Mouse (Mus musculus) midbrain, embryonic 15.5 days (tissue): ENCODE data around the gene Map3k3. TPM values are rescaled to one million over a fixed set of nuclear protein-coding genes. Genes with fewer than 3 reads are reported as not detected.
"Not testable (repeated sequence)": the region's sequence is repeated elsewhere in the genome, so short reads cannot be mapped to it uniquely, and the experiment has no call there.

Experiments used
- ATAC-seq: fragments of 200-750 bp; cut with Nextera tagmentation; replicated peaks from 2 replicates; pipeline ENCODE4 v1.8.0; 2017; ENCODE audit warnings: moderate TSS enrichment
- H3K27ac ChIP-seq: fragments of 300-500 bp; sonication (generic); 2 replicates; pipeline ENCODE4 v1.5.1; 2015; ENCODE audit warnings: mild to moderate bottlenecking, inconsistent platforms
- H3K27me3 ChIP-seq: fragments of 300-500 bp; sonication (generic); replicated peaks from 2 replicates; pipeline ENCODE4 v1.6.1; 2015; ENCODE audit warnings: inconsistent platforms
- H3K36me3 ChIP-seq: fragments of 300-500 bp; sonication (generic); replicated peaks from 2 replicates; pipeline ENCODE4 v1.6.1; 2015; ENCODE audit warnings: inconsistent platforms
- H3K4me1 ChIP-seq: fragments of 300-500 bp; sonication (generic); 2 replicates; pipeline ENCODE4 v1.6.1; 2015; ENCODE audit warnings: inconsistent platforms
- H3K4me2 ChIP-seq: fragments of 300-500 bp; sonication (generic); 2 replicates; pipeline ENCODE4 v1.6.1; 2015; ENCODE audit warnings: inconsistent platforms, mild to moderate bottlenecking, moderate library complexity
- H3K4me3 ChIP-seq: fragments of 300-500 bp; sonication (generic); 2 replicates; pipeline ENCODE4 v1.5.1; 2015; ENCODE audit warnings: mild to moderate bottlenecking, inconsistent platforms
- H3K9ac ChIP-seq: fragments of 300-500 bp; sonication (generic); 2 replicates; pipeline ENCODE4 v1.6.1; 2015; ENCODE audit warnings: mild to moderate bottlenecking, inconsistent platforms
- H3K9me3 ChIP-seq: fragments of 300-500 bp; sonication (generic); 2 replicates; pipeline ENCODE4 v1.6.1; 2016; ENCODE audit warnings: inconsistent platforms
- WGBS: fragments of 180-500 bp; shearing (Covaris S2); methylation state at CpG from one replicate; pipeline ENCODE4 v1.1.7; 2015; ENCODE audit warnings: mixed read lengths; 5-methylcytosine and 5-hydroxymethylcytosine counted together
- polyA plus RNA-seq: library from polyadenylated mRNA; unstranded; fragments of >200 nt; fragmentation: Nextera tagmentation; extraction: Ambion mirVana; gene quantifications from 2 replicates; pipeline ENCODE4 v1.2.1, GENCODE M21; 2015

Map3k3 gene
- polyA plus RNA-seq, 1 experiment from 2014 or later = 13.7 TPM

GRCm38 (mm10) chr11:106106047-106106587 is 21.7 kb downstream of the Map3k3 start:
- Histone ChIP-seq H3K4me2 (no peak overlapping the region), H3K4me1 (no peaks in the 10 kb centered on the region), H3K9me3 (no peaks in the 10 kb centered on the region), H3K4me3 (no peak overlapping the region), H3K27ac (no peak overlapping the region), H3K27me3 (no peaks in the 10 kb centered on the region), H3K36me3 (no peaks in the 10 kb centered on the region; the same call in 1 of the 2 replicates), H3K9ac (no peak overlapping the region)
- WGBS = 90% methylated on average over 8 of the region's 8 CpGs
- no peak for ATAC-seq

- H3K9ac ChIP-seq = no peak overlapping the region
- no peaks in the 10 kb centered on the region for H3K9me3 ChIP-seq
- peaks cover 3% of the 10 kb centered on the region for H3K36me3 ChIP-seq
- ATAC-seq = no peak
- no peak overlapping the region for H3K4me2 ChIP-seq
- no peaks in the 10 kb centered on the region for H3K4me1 ChIP-seq
- H3K27me3 ChIP-seq = no peaks in the 10 kb centered on the region
- H3K27ac ChIP-seq = no peak overlapping the region
- H3K4me3 ChIP-seq = no peak overlapping the region
Measured at GRCm38 (mm10) chr11:106111688-106112087, 27.3 kb downstream of the Map3k3 start.

DNA sequence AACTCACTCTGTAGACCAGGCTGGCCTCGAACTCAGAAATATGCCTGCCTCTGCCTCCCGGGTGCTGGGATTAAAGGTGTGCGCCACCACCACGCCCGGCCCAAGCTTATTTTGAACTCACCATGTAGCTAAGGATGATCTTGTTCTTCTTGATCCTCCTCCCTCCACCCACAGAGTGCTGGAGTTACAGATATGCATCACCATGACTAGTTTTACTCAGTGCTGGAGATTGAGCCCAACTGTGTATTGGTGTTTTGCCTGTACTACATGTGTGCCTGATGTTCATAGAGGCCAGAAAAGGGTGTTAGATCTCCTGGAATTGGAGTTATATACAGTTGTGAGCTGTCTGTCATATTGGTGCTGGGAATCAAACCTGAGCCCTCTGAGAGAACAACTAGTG is 37.8 kb downstream of the Map3k3 start:
- Histone ChIP-seq H3K4me1 (no peaks in the 10 kb centered on the region), H3K9ac (no peak overlapping the region), H3K27ac (no peak overlapping the region), H3K4me2 (no peak overlapping the region), H3K4me3 (no peak overlapping the region), H3K27me3 (no peaks in the 10 kb centered on the region), H3K36me3 (peaks cover 17% of the 10 kb centered on the region), H3K9me3 (no peaks in the 10 kb centered on the region)
- ATAC-seq = no peak
- WGBS = 97% methylated on average over 5 of the region's 5 CpGs

GRCm38 (mm10) chr11:106122736-106123135 is 38.3 kb downstream of the Map3k3 start:
- no peak overlapping the region for H3K27ac ChIP-seq
- no peak for ATAC-seq
- no peaks in the 10 kb centered on the region for H3K4me1 ChIP-seq
- H3K4me3 ChIP-seq = no peak overlapping the region
- no peaks in the 10 kb centered on the region for H3K9me3 ChIP-seq
- WGBS = 88% methylated on average over 3 of the region's 3 CpGs
- H3K9ac ChIP-seq = no peak overlapping the region
- peaks cover 17% of the 10 kb centered on the region for H3K36me3 ChIP-seq
- no peak overlapping the region for H3K4me2 ChIP-seq
- no peaks in the 10 kb centered on the region for H3K27me3 ChIP-seq

GRCm38 (mm10) chr11:106124784-106125183 is 40.4 kb downstream of the Map3k3 start:
- 71% methylated on average over 4 of the region's 4 CpGs for WGBS
- H3K36me3 ChIP-seq = peaks cover 17% of the 10 kb centered on the region
- H3K4me3 ChIP-seq = no peak overlapping the region
- H3K27ac ChIP-seq = no peak overlapping the region
- no peaks in the 10 kb centered on the region for H3K27me3 ChIP-seq
- H3K9ac ChIP-seq = no peak overlapping the region
- H3K4me2 ChIP-seq = no peak overlapping the region
- no peaks in the 10 kb centered on the region for H3K9me3 ChIP-seq
- ATAC-seq = no peak
- no peaks in the 10 kb centered on the region for H3K4me1 ChIP-seq

DNA sequence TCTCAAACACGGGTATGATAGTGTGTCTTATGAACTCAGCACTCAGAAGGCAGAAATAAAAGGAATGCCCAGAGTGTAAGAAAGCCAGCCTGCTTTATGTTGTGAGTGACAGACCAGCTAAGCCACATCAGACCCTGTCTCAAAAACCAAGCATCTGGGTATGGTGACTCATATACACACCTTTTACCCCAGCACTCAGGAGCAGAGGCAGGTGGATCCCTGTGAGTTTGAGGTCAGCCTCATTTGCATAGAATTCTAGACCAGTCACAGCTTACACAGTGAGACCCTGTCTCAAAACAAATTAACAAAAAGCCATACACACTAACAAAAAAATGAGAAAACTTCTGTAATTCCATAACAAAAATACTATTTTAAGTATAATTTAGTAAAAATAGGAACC is 41.4 kb downstream of the Map3k3 start:
- H3K4me1 ChIP-seq = no peaks in the 10 kb centered on the region
- H3K27ac ChIP-seq = no peak overlapping the region
- H3K4me2 ChIP-seq = no peak overlapping the region
- no peaks in the 10 kb centered on the region for H3K9me3 ChIP-seq
- no peaks in the 10 kb centered on the region for H3K27me3 ChIP-seq
- 77% methylated on average over 1 of the region's 1 CpGs for WGBS
- peaks cover 17% of the 10 kb centered on the region; the same call in 1 of the 2 replicates for H3K36me3 ChIP-seq
- H3K9ac ChIP-seq = no peak overlapping the region
- no peak for ATAC-seq
- H3K4me3 ChIP-seq = no peak overlapping the region

DNA sequence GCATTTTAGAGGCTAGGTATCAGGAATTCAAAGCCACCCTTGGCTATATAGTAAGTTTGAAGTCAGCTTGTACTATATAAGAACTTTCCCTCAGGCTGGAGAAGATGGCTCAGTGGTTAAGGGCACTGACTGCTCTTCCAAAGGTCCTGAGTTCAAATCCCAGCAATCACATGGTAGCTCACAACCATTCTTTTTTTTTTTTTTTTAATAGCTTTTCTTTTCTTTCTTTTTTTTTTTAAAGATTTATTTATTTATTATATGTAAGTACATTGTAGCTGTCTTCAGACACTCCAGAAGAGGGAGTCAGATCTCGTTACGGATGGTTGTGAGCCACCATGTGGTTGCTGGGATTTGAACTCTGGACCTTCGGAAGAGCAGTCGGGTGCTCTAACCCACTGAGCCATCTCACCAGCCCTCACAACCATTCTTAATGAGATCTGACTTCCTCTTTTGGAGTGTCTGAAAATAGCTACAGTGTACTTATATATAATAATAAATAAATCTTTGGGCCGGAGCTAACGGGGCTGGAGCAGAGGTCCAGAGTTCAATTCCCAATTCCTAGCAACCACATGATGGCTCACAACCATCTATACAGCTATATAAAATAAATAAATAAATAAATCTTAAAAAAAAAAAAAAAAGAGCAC is 42.4 kb downstream of the Map3k3 start:
- H3K9me3 ChIP-seq, H3K4me1 ChIP-seq, H3K4me2 ChIP-seq, H3K9ac ChIP-seq, H3K27me3 ChIP-seq, H3K4me3 ChIP-seq, ATAC-seq, H3K27ac ChIP-seq: not testable (repeated sequence)
- WGBS = 94% methylated on average over 4 of the region's 6 CpGs
- H3K36me3 ChIP-seq = peaks cover 17% of the 10 kb centered on the region; the same call in 1 of the 2 replicates

- H3K9me3 ChIP-seq = no peaks in the 10 kb centered on the region
- no peak overlapping the region for H3K4me2 ChIP-seq
- no peak overlapping the region for H3K9ac ChIP-seq
- H3K4me3 ChIP-seq = no peak overlapping the region
- H3K27me3 ChIP-seq = no peaks in the 10 kb centered on the region
- peaks cover 1% of the 10 kb centered on the region; the same call in 1 of the 2 replicates for H3K4me1 ChIP-seq
- no peak overlapping the region for H3K27ac ChIP-seq
- ATAC-seq = no peak
- H3K36me3 ChIP-seq = peaks cover 9% of the 10 kb centered on the region; the same call in 1 of the 2 replicates
- WGBS = 93% methylated on average over 1 of the region's 1 CpGs
Measured at GRCm38 (mm10) chr11:106129477-106129876, 45.1 kb downstream of the Map3k3 start.

- no peak overlapping the region for H3K9ac ChIP-seq
- H3K27me3 ChIP-seq = no peaks in the 10 kb centered on the region
- H3K9me3 ChIP-seq = no peaks in the 10 kb centered on the region
- H3K27ac ChIP-seq = no peak overlapping the region
- H3K4me3 ChIP-seq = no peak overlapping the region
- H3K4me2 ChIP-seq = no peak overlapping the region
- ATAC-seq = no peak
- 90% methylated on average over 5 of the region's 5 CpGs for WGBS
- H3K4me1 ChIP-seq = peaks cover 10% of the 10 kb centered on the region
- H3K36me3 ChIP-seq = no peaks in the 10 kb centered on the region
Measured at GRCm38 (mm10) chr11:106132516-106132915, 48.1 kb downstream of the Map3k3 start.

- Histone ChIP-seq H3K36me3 (no peaks in the 10 kb centered on the region), H3K27ac (peak overlapping the region; percentile 74), H3K9me3 (no peaks in the 10 kb centered on the region), H3K4me3 (no peak overlapping the region), H3K9ac (no peak overlapping the region; the same call in 1 of the 2 replicates), H3K27me3 (no peaks in the 10 kb centered on the region), H3K4me1 (peaks cover 10% of the 10 kb centered on the region), H3K4me2 (no peak overlapping the region)
- 32% methylated on average over 8 of the region's 8 CpGs for WGBS
- ATAC-seq = no peak; the same call in 1 of the 2 replicates
Measured at GRCm38 (mm10) chr11:106134580-106135528, 50.4 kb downstream of the Map3k3 start.

DNA sequence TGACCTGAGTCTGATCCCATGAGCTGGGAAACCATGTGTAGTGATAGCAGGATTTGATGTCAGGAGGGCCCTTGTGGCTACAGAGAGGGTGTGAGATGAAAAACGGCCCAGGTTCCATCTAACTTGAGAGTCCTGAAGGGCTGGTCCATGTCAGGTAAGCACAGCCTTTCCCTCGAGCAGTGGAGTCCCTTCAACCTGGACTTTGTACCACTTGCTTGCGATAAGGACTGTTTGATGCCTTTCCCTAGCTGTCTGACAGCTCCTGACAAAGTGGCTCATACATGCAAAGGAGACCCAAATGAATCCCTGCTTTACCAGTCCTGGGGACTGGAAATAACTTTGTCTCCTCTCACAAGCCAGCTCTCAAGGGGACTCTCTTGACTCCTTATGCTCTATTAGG is 66.8 kb downstream of the Map3k3 start:
- 91% methylated on average over 3 of the region's 3 CpGs for WGBS
- no peak overlapping the region for H3K4me2 ChIP-seq
- H3K4me1 ChIP-seq = peaks cover 4% of the 10 kb centered on the region; the same call in 1 of the 2 replicates
- H3K27ac ChIP-seq = no peak overlapping the region
- no peak overlapping the region for H3K9ac ChIP-seq
- H3K36me3 ChIP-seq = peaks cover 41% of the 10 kb centered on the region
- no peaks in the 10 kb centered on the region for H3K9me3 ChIP-seq
- H3K4me3 ChIP-seq = no peak overlapping the region
- ATAC-seq = no peak
- H3K27me3 ChIP-seq = no peaks in the 10 kb centered on the region

DNA sequence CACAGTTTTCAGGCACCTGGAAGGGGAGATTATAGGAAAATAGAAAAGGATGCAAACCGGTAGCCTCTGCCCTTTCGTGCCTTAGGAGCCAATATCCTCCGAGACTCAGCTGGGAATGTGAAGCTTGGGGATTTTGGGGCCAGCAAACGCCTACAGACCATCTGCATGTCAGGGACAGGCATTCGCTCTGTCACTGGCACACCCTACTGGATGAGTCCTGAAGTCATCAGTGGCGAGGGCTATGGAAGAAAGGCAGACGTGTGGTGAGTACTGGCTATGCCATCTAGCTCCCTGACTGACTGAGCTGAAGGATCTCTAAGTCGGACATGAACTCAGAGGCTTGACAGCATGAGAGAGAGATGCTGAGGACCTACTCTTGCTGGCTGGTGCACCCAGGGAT is 67.7 kb downstream of the Map3k3 start:
- no peaks in the 10 kb centered on the region for H3K9me3 ChIP-seq
- 84% methylated on average over 8 of the region's 8 CpGs for WGBS
- peaks cover 41% of the 10 kb centered on the region for H3K36me3 ChIP-seq
- no peak overlapping the region for H3K4me3 ChIP-seq
- no peaks in the 10 kb centered on the region for H3K27me3 ChIP-seq
- H3K4me2 ChIP-seq = no peak overlapping the region
- no peak for ATAC-seq
- H3K27ac ChIP-seq = no peak overlapping the region
- H3K4me1 ChIP-seq = peaks cover 5% of the 10 kb centered on the region; the same call in 1 of the 2 replicates
- no peak overlapping the region for H3K9ac ChIP-seq
